Mouse (Mus musculus) c-Kit-positive CD71-positive TER-119-negative erythroid progenitor cells, embryonic 14.5 days (primary cell): ENCODE measurements around the gene Pcx.

Experiments used
- DNase-seq: peaks from one replicate; pipeline ENCODE4 v3.0.0-alpha.2; 2013; ENCODE audit warnings: low read depth

Gene Pcx

DNA sequence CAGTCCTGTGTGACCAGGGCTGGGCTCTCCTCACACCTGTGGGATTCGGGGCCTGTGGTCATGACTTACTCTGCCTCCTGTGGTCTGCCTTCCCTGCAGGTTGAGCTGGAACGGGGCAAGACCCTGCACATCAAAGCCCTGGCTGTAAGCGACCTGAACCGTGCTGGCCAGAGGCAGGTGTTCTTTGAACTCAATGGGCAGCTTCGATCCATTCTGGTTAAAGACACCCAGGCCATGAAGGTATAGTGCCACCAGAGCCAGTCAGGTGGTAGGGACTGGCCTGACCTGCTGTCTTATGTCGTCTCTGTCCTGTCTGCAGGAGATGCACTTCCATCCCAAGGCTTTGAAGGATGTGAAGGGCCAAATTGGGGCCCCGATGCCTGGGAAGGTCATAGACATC is 110.4 kb downstream of the Pcx start:
- DNase-seq = no peak

DNA sequence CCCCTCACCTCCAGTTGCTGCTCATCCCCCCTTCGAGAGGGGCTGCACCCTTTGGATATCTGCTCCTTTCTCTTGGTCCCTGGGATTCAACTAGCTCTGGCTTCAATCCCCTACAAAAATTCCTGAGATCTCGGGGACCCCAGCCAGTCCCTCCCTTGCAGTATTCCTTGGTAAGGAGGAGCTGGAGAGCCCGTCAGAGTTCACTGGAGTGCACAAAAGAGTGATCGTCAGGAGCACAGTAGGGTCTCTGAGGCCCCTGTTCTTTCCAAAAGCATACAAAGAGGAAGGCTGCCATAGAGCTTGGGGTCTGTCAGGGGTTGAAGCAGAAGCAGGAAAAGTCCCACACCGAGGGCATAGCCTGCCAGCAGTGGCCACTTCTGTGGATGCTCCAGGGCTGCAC is 112.5 kb downstream of the Pcx start:
- DNase-seq = no peak

DNA sequence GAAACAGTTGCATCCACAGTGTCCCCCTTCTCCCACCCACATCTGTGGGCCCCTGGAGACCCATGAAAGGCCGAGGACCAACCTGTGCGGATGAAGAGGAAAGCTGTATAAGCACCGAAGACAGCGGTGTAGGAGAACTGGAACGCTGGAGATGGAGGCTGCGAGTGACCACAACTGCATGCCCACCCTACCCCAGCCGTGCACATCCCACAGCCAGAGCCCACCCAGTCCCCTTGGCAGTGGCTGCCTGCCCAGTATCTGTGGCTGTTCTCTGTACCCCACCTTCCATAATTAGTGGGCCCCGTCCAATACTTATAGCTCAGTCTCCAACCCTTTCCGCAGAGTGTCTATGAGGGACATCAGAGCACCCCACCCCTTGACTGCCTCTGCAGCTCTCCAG is 113.1 kb downstream of the Pcx start:
- no peak for DNase-seq

DNA sequence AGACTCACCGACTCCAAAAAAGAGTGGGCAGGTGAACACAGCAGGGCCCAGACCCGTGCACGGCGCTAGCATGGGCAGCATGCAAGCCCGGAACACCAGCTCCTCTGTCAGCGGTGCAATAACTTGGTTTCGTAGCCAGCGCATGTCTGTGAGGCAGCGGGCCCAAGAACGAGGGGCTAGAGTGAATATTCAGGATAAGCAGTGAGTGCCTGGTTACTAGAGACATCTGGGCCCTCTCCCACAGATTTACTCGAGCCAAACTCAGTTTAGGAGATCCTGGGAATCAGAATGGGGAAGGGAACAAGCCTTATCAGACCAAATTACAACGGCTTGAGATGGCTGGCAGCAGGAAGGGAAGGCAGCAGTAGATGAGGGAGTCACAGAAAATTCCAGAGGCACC is 113.7 kb downstream of the Pcx start:
- DNase-seq = no peak

DNA sequence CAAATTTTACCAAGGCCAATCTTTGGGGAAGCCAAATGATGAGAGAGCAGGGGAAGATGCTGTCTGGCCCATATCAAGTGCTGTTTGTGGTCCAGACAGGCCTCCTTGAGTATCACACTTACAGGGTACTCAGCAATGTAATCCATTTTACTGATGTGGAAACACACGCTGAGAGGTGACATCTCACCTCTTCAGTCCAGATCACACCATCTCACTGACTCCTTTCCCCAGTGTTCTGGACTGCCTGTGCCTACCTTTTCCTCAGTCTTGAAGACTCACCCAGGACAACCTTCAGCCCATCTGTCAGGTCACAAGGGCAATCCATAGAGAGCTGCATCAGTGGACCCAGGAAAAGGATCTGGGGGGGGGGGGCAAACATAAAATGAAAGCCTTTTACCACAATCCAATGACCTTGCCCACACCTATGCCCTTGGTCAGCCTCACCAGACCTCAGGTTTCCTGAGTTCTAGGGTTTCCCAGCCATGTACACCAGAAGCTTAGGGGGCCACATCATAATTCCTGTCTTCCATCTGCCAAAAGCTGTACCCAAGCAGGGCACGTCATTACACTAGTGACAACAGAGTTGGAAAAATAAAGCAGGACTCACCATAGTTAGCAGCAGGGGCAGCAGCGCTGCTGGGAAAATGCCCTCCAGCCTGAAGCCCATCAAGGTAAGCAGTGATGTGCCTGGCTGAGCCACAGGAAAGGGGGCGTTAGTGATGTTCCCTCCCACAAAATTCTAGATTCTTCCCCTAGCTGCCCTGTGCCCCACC is 114.3 kb downstream of the Pcx start:
- DNase-seq = no peak

DNA sequence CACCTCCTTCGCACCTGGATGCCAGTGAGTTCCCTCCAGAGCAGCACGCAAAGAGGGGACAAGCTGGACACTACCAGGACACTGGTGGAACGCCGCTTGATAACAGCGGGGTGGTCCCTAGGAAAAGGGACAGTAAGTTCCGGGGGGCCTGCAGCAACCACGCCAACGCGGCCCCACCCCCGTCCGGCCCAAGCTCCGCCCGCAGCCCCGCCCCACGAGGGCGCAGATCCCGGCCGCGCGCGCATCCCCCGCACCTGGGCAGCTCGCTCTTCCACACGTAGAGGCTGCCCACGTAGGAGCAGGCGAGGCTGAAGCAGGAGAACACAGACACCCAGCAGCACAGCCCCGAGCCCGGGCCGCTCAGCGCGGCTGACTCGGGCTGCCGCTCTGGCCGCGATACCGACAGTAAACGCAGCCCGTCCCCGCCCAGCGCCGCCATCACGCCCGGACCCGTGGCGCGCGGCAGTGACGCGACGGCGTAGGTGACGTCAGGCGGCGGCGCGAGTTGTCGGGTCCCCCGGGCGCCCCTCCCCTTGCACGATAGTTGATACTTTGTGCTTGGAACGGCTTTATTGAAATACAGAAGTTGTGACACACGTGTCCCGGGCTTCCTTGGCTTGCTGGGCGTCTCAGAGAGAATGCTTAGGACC is 115.0 kb downstream of the Pcx start, which contains the start of gene Rce1:
TSS of gene Rce1 (minus strand) at position 463 of the 650 bp plus-strand sequence.
- peak; percentile 86 for DNase-seq

DNA sequence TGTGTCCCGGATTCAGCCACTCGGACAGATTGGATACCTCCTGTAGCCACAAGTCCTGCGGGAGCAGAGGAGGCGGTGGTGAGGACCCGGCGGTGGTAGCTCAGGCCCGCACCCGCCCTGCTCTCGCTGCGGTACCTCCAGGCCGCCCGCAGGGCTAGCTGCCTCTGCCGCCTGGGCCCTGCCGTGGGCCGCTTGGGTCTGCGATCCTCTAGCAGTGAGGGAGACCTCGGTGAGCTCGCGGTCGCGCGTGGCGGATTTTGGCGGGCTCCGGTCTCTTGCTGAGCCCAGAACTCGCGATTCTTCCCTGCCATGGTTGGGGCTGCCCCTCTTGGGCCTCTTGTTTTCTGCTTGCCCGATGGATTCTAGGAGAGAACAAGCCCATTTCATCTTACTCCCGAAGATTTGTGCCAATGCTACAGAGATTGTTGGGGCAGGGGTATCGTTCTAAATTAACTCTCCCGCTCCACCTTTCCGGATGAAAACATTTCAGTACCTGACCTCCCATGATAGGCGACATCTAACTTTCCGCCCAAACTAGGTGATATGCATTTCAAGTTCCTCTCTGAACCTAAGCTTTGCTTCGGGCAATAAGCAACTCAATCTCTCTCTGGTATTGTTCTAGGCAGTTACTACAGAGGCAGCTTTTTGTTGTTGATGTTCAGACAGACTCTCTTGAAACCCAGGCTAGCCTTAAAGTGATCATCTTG is 115.7 kb downstream of the Pcx start:
- no peak for DNase-seq

DNA sequence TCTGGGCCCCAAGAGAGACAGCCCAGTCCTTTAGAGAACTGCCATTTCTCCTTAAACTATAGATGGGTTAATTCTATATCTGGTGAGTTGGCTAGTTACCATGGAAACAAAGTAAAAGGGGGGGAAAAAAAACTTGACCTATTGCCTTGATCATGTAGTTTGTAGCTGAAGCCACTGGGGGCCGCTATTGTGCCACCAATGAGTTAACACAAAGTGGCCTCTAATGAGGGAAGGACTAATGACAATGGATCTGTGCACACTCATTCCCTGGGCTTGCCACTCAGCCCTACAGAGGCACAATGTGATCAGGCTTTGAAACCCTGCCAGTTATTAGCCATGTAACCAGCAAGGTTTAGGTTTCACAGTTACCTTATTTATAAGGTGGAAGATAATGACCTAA is 118.5 kb downstream of the Pcx start:
- DNase-seq = peak; percentile 60

DNA sequence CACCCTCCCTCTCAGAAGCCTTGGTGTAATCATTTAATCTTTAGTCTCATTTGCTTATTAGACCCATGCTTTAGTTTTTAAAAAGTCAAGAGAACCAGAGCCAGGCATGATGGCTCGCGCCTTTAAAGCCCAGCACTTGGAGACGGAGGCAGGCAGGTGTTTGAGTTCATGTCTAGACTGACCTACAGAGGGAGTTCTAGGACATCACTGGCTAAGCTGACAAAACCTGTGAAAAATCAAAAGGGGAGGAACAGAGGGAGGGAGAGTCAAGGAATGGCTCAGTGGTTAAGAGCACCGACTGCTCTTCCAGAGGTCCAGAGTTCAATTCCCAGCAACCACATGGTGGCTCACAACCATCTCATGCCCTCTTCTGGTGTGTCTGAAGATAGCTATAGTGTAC is 125.7 kb downstream of the Pcx start:
- no peak for DNase-seq

DNA sequence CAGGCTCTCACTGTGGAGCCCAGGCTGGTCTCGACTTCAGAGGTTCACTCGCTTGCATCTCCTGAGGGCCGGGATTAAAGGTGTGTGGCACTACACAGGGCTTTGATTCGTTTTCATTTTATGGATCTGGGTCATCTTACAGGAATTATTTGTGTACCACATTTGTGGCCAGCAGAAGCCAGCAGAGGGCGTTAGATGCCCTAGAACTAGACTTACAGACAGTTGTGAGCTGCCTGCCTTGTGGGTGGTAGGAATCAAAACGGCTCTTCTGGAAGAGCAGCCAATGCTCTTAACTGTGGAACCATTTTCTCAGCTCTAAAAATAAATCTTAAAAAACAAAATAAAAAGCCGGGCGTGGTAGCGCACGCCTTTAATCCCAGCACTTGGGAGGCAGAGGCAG is 134.0 kb downstream of the Pcx start:
- DNase-seq = no peak

DNA sequence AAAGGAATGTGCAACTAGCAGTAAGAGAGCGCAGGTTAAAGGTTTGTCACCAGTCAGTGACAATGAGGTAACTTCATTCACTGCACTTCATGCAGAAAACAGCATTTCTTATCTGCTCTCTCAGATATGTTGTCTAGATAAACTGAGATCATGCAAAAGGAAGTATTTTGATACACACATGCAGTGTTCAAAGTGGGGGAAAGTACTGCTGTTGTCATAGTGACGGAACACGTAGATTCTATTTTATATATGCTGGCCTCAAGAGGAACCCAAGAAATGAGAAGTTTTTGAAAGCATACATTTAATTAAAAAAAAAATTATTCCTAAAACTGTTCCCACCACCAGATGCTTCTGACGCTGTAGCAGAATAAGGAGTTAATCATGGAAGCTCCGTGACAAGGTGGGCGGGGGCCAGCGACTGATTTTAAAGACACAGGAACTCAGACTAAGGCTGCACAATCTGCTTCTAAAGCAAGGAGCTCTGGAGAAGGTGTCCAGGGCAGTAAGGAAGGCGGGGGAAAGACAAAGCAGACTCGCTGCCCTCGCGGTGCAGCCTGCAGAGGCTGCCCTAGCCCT is 136.7 kb downstream of the Pcx start:
- no peak for DNase-seq

DNA sequence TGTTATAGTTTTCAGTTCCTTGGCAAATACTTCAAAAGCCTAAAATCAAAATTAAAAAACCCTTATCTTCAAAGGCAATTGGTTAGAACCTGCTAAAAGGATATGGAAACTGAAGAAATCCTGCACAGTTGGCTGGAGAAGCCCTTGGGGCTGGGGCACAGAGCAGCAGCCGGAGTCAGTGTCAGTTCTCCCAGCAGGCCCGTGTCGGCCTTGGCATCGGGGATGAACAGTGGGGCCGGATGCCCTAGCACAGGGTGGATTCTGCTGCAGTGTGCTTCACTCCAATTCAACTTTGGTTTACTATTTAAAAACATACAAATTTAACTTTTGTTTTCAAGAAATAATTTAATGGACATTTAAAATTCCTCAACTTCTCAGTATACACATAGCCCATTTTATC is 147.9 kb downstream of the Pcx start:
- no peak for DNase-seq

DNA sequence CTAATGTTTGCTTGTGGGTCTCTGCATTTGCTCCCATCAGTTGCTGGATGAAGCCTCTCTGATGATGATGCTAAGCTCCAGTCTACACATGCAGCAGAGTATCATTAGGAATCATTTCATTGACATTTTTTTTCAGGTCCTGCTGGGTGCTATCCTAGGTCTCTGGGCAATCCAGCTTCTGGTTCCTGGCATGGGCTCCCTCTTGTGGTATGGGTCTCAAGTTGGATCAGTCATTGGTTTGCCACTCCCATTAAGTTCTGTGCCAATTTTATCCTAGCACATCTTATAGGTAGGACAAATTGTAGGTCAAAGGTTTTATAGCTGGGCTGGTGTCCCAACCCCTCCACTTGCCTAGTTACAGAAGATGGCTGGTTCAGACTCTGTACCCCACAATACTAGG is 156.5 kb downstream of the Pcx start:
- DNase-seq = no peak

DNA sequence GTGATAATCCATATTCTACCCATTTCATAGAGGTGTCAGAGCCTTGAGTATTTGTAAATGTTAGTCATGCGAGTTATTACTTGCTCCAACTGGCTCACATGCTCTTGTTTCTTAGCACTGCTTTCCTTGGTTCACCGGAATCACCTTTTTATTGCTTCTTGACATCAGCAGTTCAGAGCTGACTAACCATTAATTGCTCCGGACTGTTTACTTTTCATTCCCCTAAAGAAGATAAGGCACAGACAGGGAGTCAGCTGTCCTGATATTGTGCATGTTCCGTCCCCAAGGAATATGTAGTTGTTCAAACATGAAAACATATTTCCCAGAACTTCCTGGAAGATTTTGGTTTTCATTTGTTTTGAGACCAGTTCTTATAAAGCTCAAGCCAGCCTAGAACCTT is 160.5 kb downstream of the Pcx start:
- no peak for DNase-seq
